Mouse (Mus musculus) CD4-positive, CD25-positive, alpha-beta regulatory T cell, adult 9 weeks (primary cell): ENCODE results near the gene Pappa. TPM values are rescaled to one million over a fixed set of nuclear protein-coding genes. Genes with fewer than 3 reads are reported as not detected.

ENCODE experiments used
- polyA plus RNA-seq: library from polyadenylated mRNA; unstranded; fragments of 100-300 nt; shearing (Covaris generic); gene quantifications from one replicate; pipeline ENCODE4 v1.2.1, GENCODE M21; 2017

Pappa gene
- not detected for polyA plus RNA-seq

DNA sequence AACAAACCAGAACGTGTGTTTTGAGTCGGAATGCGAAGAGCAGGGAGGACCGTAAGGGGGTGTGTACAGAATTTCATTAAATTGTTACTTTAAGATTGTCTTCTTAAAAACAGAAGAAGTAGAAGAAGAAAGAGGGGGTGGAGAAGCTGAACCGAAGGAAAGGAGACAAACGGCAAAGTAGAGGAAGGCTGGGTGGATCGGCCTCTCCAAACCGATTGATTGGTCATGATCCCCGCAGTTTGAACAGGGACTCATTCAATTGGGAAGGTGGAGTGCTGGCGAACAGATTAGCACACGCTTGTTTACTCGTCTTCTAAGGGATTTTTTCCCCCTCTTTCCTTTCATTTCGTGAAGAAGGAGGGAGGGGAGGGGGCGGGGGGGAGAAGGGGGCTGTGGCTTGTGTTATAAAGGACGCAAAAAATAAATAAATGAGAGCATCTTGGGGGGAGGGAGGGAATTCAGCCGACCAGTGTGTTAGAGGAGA is at the start of gene Pappa:
Pappa (plus strand) TSS at position 434 of the 484 bp plus-strand sequence.

